Mouse (Mus musculus) spleen, postnatal 36 days (tissue): ENCODE data around the gene Zfp281.

Experiments used
- DNase-seq, 2 experiments: peaks; one replicate each; pipeline ENCODE4 v3.0.0; 2022; ENCODE audit warnings: low spot score in 2 of 2, mixed read lengths in 1 of 2

Zfp281 gene

DNA sequence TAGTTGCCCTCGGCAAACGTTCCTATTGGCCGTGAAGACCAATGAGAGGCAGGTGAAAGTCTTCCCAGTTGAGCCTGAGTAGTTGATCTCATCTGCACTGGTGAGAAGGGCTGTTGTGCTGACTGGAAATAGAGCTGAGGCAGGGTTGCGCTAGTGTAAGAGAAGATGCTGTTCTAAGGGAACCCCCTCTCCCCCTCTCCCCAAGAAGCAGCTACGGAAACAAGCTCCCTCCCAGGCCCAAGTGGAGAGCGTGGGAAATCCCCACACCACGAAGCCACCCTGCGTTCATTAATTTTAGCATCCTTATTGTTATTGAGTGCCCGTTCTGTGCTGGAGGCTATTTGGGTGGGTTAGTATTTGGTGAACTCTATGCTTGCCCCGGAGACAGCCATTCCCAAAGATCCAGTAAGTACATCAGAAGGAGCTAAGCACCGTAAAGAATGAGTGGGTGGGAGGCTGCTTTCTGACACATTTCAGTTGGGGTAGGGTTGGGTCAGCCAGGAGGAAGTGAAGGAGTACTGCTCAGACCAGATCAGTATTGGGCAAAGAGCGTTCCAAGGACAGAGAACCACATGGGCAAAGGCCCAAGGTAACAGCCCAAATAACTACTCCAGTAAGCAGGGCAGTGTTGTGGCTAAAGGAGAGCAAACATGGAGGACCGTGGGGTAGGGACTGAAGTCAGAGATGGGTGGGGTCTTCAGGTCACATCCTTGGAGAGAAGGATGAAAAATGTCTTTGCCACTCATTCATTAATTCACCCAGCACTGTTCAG lies 33.9 kb downstream of the Zfp281 start:
- no peak for DNase-seq

DNA sequence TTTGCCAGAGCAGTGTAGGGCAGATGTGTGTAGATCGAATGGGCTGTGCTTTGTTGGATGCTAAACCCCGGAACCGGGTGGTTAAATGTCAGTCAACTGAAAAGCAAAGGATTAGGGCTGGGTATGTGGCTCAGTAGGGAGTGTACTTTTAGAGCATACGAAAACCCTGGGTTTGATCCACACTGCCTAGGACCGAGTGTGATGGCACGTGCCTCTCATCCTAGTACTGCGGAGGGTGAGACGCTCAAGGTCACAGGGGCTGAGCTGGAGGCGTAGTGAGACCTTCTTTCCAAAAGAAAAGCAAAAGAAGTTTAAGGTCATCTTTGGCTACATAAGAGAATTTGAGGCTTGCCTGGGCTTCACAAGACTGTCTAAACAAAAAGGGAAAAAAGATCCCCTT lies 34.6 kb downstream of the Zfp281 start:
- no peak for DNase-seq

DNA sequence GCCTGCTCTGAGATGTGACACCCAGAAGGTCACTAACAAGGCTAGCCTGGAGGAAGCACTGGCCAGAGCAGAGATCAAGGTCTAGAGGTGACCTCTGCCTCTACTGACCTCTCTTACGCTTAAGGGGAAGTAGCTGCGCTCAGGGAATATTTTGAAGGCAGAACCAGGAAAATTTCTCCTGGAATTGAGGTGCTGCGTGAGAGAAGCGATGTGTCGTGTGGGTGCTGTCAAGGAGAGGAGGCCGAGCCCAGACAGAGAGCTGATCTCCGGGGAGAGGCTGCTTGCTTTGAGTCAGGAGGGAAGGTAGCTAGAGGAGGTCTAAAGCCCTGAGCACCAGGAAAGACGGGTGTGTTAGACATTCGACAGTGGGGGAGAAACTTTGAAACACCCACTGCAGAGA lies 35.2 kb downstream of the Zfp281 start:
- no peak for DNase-seq

DNA sequence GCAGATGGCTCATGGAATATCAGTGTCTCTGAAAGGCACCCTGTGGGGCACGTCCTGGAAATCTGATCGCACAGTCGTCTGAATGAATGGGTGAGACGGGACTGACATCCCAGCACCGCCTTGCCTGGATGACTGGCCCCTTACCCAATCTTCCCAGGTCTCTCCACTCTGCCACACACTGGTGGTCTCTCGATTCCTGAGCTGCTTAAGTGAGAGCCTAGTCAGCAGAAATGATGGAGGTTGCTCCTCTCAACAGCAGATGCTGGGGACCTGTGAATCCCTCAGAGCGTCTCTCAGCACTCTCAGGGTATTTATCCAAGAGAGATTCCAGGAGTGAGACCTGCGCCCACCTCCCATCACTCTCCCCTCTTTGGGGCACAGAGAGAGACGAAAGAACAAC lies 36.8 kb downstream of the Zfp281 start:
- DNase-seq = no peak

DNA sequence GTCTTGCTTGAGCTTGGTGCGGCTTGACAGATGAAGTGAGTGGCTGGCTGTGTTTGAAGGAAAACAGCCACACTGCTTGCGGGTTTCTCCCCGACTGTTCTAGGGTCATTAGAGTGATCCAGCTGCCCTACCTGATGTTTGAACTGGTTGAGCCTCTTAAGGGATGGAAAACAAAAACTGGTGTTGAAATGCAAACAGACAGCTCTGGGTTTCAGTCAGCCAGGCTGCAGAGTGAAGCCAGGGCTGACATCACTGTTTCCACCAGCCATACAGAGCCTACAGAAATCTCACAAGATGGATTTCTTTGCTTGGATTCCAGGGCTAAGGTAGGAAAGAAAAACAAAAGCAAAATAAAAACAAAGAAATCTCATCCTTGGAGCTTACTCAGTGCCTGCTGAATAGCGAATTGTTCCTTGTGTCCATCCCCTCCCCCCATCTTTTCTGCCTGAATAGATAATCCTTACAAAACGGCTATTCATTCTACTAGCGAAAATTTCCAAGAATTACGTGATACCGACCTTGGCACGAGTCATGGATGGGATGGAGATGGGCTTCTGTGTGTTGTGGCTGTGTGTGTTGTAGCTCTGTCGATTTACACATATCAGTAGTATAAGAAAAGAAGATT lies 37.4 kb downstream of the Zfp281 start:
- DNase-seq = no peak

DNA sequence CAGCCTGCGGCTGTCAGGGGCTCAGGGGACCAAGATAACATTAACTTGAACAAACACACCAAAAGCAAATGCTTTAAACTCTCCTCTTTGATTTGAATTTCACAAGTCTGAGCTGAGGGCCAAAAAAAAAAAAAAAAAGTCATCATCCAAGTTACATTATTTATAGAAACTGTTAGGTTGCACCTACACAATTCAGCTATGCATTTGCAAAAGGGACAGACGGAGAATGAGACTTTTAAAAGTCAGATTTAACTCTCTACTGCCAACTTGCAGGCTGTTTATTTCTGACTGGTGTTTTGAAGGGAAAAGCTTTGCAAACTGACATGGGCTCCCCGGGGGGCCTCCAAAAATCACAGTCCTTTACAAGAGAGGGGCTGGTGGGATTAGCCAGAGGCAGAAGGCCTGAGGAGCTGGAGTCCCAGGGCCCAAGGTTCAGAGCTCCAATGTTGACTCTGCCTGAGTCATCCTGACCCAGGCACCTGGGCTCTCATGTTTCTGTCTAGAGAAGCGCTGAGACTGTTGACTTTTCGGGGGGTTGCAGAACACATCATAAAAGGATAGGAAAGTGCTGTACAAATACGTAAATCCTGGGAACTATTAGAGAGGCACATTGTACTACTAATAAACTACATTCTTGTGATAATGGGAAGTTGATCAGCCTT lies 40.4 kb downstream of the Zfp281 start:
- DNase-seq = no peak

DNA sequence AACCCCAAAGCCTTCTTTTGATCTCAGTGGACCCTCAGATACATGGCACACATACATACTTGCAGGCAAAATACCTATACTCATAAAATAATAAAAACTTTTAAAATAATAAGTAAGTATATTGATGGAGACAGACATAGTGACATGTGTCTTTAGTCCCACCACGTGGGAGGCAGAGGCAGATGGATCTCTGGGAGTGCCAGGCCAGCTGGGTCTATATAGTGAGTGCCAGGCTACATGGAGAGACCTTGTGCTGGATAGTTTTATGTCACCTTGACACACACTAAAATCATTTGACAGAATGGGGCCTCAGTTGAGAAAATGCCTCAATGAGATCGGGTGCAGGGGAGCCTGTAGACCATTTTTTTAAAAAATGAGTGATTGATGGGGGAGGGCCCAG lies 41.8 kb downstream of the Zfp281 start:
- no peak for DNase-seq

DNA sequence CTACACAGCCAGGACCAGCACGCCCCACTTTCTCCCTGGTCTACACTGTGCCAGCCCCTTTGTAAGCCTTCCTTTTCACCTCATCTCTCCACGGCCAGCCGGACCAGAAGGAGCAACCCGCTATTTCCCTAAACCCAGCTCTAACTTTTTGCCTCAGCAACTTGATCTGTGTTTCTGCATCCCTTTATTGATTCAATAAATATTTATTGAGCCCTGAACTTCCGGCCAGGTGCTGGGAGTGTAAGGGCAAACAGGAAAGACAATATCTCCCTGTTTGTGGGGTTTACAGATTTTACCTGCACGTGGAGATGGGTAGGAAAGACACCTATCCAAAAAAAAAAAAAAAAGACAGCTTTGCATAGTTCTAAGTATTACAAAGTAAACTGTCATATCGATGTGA lies 45.2 kb downstream of the Zfp281 start:
- no peak for DNase-seq

DNA sequence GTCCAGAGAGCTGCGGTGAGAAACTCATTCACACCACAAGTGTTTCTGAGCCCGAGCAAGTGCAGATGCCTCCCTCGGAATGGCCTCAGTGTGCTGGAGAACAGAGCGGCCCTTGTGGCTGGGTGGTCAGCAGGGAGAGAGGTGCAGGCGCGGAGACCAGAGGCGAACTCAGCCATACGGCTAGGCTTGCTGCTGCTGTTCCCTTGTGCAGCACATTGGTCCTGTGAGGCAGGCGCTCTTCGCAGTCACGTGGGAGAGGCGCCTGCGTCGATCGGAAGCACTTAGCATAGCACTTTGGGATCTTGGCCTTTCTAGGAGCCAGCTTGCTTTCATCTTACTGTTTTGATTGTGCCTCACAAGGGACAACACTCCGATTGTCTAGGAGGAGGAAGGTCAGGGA lies 45.7 kb downstream of the Zfp281 start:
- DNase-seq = no peak

DNA sequence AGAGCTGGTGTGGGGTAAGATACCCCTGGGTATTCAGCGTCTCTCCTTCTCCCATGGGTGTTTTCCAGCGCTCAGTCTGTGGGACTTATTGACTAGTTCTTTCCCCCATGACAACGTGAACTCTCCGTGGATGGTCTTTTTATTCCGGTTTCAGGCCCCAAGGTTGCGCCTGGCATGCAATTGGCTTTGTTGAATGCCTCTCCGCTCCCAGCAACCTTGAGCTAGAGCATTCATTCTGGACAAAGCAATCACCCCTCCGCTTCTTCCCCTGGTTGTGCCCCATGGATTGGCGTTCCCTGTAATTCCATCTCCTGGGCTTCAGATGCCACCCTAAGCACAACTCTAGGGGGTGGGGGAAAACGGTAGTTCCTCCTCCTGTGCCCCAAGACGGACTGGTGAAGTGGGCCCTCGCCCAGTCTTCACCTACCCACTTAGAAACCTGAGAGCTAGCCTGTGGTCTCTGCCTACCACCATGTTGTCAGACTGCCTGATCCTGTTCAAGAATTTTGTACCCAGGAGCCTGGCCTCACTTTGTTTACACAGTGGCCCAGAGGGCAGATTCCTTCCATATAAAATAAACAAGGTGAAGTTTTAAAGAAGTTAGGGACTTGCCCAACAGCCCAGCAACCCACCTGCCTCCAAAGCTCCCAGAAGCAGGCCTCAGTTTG lies 47.2 kb downstream of the Zfp281 start:
- no peak for DNase-seq

DNA sequence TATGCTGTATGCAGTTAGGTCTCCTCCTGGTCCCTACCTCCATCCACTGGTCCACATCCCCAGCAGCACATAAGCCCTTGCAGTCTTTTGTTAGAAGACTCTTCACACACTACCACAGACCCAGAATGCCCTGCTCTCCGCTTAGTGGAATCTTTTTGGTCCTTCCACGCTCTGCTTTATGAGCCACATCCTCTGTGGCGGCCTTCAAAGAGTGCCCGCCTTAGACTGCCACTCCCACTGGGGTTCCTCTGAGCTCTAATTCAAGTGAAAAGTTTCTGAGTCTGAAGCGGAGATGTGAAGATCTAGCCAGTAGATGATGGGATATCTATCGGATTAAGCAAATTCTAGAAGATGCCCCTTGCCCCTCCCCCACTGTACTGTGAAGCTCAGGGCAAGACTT lies 47.9 kb downstream of the Zfp281 start:
- peak; percentile 50 to 54 for DNase-seq

DNA sequence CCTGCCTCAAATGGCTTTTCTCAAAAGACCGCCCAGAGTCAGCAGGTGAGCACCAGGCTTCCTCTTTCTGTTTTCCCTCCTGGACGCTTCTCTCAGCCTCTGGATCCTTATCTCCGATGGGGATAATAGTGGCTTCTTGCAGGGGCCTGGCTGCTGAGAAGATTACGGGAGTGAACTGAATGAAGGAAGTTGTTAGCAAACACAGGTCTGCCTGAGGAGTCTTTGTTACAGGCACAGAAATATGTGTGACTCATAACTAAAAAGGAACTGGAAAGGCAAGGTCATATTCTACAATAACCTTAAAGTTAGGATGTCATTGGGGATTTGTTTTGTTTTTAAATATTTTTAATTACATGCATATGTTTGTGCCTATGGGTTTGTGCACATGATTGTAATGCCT lies 48.6 kb downstream of the Zfp281 start:
- no peak for DNase-seq

DNA sequence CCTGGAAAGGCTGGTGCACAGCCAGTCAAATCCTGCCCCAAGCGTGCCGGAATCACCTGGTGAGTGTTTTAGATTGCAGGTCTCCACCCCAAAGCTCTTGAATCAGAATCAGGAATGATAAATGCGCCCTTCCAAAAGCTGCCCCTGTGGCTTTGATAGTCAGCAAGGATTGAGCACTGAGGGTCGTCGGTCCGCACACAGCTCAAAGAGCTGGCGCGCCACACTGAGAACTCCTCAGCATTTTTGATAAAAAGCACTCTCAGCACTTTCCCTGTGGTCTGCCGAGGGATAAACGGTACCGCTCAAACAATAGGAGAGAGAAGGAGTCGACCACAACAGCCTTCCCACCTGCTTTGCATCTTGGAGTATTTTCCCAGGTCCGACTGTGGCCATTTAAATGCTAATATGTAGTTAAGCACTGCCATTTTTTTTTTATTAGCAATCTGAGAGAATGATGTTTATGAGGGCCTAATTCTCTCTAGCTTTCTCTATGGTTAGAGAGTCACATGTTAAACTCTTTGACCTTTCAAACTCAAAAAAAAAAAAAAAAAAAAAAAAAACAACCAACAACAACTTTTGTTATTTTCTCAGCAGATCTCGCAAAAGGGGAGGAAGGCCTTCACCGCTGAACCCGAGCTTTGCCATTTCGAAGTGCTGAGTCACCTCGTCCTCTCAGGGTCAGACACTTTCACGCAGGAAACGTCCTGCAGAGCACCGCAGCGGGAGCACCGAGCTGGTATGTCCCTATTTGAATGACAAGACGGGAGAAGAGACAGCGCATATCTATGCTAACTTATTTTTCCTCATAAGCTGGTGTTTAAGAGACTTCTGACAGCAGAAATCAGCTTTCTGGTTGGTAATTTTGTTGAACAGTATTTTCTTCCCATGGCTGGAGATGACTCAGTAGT lies 50.1 kb downstream of the Zfp281 start:
- DNase-seq = peak in 1 of 2 experiments; percentile 16

DNA sequence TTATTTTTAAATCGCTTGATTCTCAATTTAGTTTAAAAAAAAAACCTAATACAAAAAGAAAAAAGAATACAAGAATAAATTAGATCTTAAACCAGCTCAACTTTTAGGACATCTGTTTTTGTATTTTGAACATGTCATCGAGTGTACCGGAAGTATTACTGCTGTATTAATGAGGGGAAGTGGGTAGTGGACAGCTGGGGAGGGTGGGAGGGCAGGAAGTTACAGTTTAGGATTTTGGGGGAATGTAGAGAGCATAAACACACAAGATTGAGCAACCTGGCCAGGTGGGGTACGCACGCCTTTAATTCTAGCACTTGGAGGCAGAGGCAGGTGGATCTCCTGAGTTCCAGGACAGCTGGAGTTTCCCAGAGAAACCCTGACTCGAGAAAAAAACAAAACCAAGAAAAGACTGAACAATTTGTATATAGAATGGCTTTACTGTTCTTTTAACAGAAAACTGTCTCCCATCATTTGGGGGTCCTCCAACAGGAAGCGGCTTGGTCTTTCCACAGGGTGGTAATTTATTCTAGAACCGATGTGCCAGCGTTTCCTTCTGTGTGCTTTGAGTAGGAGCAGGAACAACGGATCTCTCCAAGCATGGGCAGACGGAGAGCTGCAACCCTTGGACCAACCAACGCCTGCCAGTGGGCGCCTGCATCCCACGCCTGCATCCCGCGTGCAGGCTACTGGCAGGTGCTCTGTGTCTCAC lies 51.2 kb downstream of the Zfp281 start:
- no peak for DNase-seq

DNA sequence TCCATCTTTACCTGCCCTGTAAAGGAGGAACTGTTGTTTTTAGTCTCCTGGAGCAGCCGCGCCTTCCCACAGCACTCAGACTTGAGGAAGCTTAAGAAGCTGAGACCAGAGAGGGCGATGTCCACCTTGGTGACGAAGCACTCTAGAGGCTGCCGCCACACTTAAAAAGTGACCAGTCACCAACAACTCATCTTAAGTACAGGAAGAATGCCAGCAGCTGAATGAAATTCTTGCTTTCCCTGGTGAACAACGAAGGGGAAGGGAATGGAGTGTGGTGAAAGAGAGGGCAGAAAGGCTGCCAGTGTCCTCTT lies 51.7 kb downstream of the Zfp281 start:
- DNase-seq = no peak

DNA sequence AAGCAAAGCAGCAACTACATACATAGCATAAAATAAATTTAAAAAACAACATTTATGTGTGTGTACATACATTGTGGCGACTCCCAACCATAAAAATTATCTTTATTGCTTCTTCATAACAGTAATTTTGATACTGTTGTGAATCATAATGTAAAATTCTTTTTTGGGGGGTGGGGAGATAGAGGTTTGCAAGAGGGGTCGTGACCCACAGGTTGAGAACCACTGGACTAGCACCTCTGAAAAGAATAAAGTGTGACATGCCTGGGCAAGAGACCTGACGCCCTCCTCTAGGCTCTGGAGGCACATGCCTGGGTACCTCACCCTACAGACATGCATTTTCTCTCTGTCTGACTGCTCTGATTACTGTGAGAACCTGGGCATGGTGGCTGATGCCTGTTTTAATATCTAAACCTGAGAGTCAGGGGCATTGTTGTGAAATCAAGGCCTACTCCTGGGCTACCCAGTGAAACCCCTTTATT lies 53.2 kb downstream of the Zfp281 start:
- no peak for DNase-seq

DNA sequence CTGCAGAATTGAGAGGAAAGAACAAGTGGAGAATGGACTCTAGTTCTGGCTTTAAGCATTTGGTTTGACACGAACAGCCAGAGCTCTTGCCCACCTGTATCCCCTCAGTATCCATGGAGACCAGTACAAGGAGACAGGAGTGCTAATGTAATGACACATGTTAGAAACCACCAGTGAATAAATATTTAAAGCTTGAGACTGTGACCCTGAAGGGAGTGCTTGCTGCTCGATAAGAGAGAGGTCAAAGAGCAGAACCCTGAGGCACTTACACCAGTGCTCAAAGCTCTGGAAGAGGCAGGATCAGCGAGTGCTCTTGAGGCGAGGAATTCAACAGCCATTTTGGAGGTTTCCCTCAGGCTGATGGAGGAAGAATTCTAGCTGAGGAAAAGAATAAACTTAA lies 54.1 kb downstream of the Zfp281 start:
- DNase-seq = no peak
